Mouse (Mus musculus) forebrain, postnatal 0 days (tissue): ENCODE results near the gene Arhgap23. TPM values are rescaled to one million over a fixed set of nuclear protein-coding genes. Genes with fewer than 3 reads are reported as not detected.

Experiments
- ATAC-seq: fragments of 200-750 bp; cut with Nextera tagmentation; 2 replicates; pipeline ENCODE4 v1.8.0; 2017; ENCODE audit warnings: mild to moderate bottlenecking, moderate library complexity
- DNase-seq: peaks from one replicate; pipeline ENCODE4 v3.0.0-alpha.2; 2015
- H3K27ac ChIP-seq: fragments of 300-500 bp; sonication (generic); 2 replicates; pipeline ENCODE4 v1.5.1; 2014; ENCODE audit warnings: low read depth, mild to moderate bottlenecking, antibody characterized with exemption, low read length, moderate library complexity, mixed read lengths
- H3K27me3 ChIP-seq: fragments of 300-500 bp; sonication (generic); 2 replicates; pipeline ENCODE4 v1.6.1; 2014; ENCODE audit warnings: mild to moderate bottlenecking, low read length, mixed read lengths; ENCODE audit not compliant: insufficient read depth
- H3K36me3 ChIP-seq: fragments of 300-500 bp; sonication (generic); 2 replicates; pipeline ENCODE4 v1.6.1; 2014; ENCODE audit warnings: mild to moderate bottlenecking, moderate library complexity; ENCODE audit not compliant: insufficient read depth
- H3K4me1 ChIP-seq: fragments of 300-500 bp; sonication (generic); 2 replicates; pipeline ENCODE4 v1.6.1; 2014; ENCODE audit warnings: antibody characterized with exemption; ENCODE audit not compliant: insufficient read depth
- H3K4me2 ChIP-seq: fragments of 300-500 bp; sonication (generic); 2 replicates; pipeline ENCODE4 v1.6.1; 2014; ENCODE audit warnings: low read depth, mild to moderate bottlenecking, moderate library complexity
- H3K4me3 ChIP-seq: fragments of 300-500 bp; sonication (generic); 2 replicates; pipeline ENCODE4 v1.5.1; 2014; ENCODE audit warnings: low read depth, low read length, mixed read lengths
- H3K9ac ChIP-seq: fragments of 300-500 bp; sonication (generic); 2 replicates; pipeline ENCODE4 v1.6.1; 2014; ENCODE audit warnings: mild to moderate bottlenecking
- H3K9me3 ChIP-seq: fragments of 300-500 bp; sonication (generic); 2 replicates; pipeline ENCODE4 v1.6.1; 2016; ENCODE audit warnings: low read length
- CTCF ChIP-seq: sonication (generic); IDR thresholded peaks from 2 replicates; pipeline ENCODE4 v1.5.1; 2016; ENCODE audit warnings: antibody characterized with exemption, control low read depth, low read depth
- WGBS: fragments of 180-500 bp; shearing (Covaris S2); extraction: QIAGEN DNeasy Blood & Tissue Kit; methylation state at CpG from one replicate; pipeline ENCODE4 v1.1.7; 2014; 5-methylcytosine and 5-hydroxymethylcytosine counted together
- polyA plus RNA-seq: library from polyadenylated mRNA; unstranded; fragments of >200 nt; fragmentation: Nextera tagmentation; extraction: Ambion mirVana; gene quantifications from 2 replicates; pipeline ENCODE4 v1.2.1, GENCODE M21; 2015
- total RNA-seq: library from RNA; depleted of rRNA; stranded (reverse); fragments of >200 nt; gene quantifications from 2 replicates; pipeline ENCODE4 v1.2.3, GENCODE M21; 2014

Arhgap23 gene
- total and polyA plus RNA-seq, 2 experiments from 2014 or later, result 10.2 to 52.9 TPM

GRCm38 (mm10) chr11:97521741-97522474 is 106.6 kb downstream of the Arhgap23 start:
- Histone ChIP-seq H3K27me3 (no peaks in the 10 kb centered on the region), H3K4me2 (no peak overlapping the region), H3K9me3 (no peaks in the 10 kb centered on the region), H3K36me3 (peaks cover 96% of the 10 kb centered on the region), H3K27ac (no peak overlapping the region), H3K4me1 (no peaks in the 10 kb centered on the region), H3K9ac (no peak overlapping the region), H3K4me3 (no peak overlapping the region)
- ATAC-seq, result no peak
- WGBS, result 85% methylated on average over 29 of the region's 29 CpGs
- no peak for TF ChIP-seq CTCF
- DNase-seq, result no peak

GRCm38 (mm10) chr11:97523107-97523506 is 107.8 kb downstream of the Arhgap23 start:
- ATAC-seq (no peak), DNase-seq (no peak)
- 92% methylated on average over 14 of the region's 14 CpGs for WGBS
- no peaks in the 10 kb centered on the region for H3K9me3 ChIP-seq
- H3K4me3 ChIP-seq, result no peak overlapping the region
- H3K27ac ChIP-seq, result no peak overlapping the region
- H3K36me3 ChIP-seq, result peaks cover 84% of the 10 kb centered on the region
- no peak overlapping the region for H3K9ac ChIP-seq
- no peak for TF ChIP-seq CTCF
- H3K27me3 ChIP-seq, result no peaks in the 10 kb centered on the region
- H3K4me1 ChIP-seq, result no peaks in the 10 kb centered on the region
- H3K4me2 ChIP-seq, result no peak overlapping the region

- TF ChIP-seq CTCF, result no peak
- H3K4me2 ChIP-seq, result no peak overlapping the region
- no peaks in the 10 kb centered on the region for H3K9me3 ChIP-seq
- H3K4me3 ChIP-seq, result no peak overlapping the region
- no peaks in the 10 kb centered on the region for H3K27me3 ChIP-seq
- H3K9ac ChIP-seq, result no peak overlapping the region
- 0% methylated on average over 1 of the region's 1 CpGs for WGBS
- ATAC-seq (peak; percentile 50), DNase-seq (no peak)
- no peaks in the 10 kb centered on the region for H3K4me1 ChIP-seq
- H3K27ac ChIP-seq, result 0 out of 2 replicates have a peak overlapping the region, but pooled peaks have one; percentile 21
- H3K36me3 ChIP-seq, result peaks cover 84% of the 10 kb centered on the region
Measured at GRCm38 (mm10) chr11:97523827-97524261, 108.5 kb downstream of the Arhgap23 start.

- 0 out of 2 replicates have a peak overlapping the region, but pooled peaks have one; percentile 21 for H3K27ac ChIP-seq
- H3K4me2 ChIP-seq, result no peak overlapping the region
- no peaks in the 10 kb centered on the region for H3K27me3 ChIP-seq
- no peak overlapping the region for H3K4me3 ChIP-seq
- peaks cover 83% of the 10 kb centered on the region for H3K36me3 ChIP-seq
- 62% methylated on average over 9 of the region's 9 CpGs for WGBS
- H3K9ac ChIP-seq, result no peak overlapping the region
- no peaks in the 10 kb centered on the region for H3K9me3 ChIP-seq
- DNase-seq (no peak), ATAC-seq (no peak)
- no peaks in the 10 kb centered on the region for H3K4me1 ChIP-seq
- no peak for TF ChIP-seq CTCF
Measured at GRCm38 (mm10) chr11:97524306-97524705, 109.0 kb downstream of the Arhgap23 start.

GRCm38 (mm10) chr11:97525313-97525712 is 110.0 kb downstream of the Arhgap23 start:
- Histone ChIP-seq H3K4me3 (no peak overlapping the region), H3K4me1 (no peaks in the 10 kb centered on the region), H3K9ac (no peak overlapping the region), H3K36me3 (peaks cover 81% of the 10 kb centered on the region), H3K27ac (no peak overlapping the region), H3K9me3 (no peaks in the 10 kb centered on the region), H3K27me3 (no peaks in the 10 kb centered on the region), H3K4me2 (no peak overlapping the region)
- TF ChIP-seq CTCF, result no peak
- ATAC-seq, result no peak
- WGBS, result 91% methylated on average over 6 of the region's 6 CpGs
- no peak for DNase-seq

- no peak for TF ChIP-seq CTCF
- Histone ChIP-seq H3K27me3 (no peaks in the 10 kb centered on the region), H3K4me3 (no peak overlapping the region), H3K36me3 (peaks cover 71% of the 10 kb centered on the region), H3K27ac (no peak overlapping the region), H3K9ac (no peak overlapping the region), H3K4me2 (no peak overlapping the region), H3K9me3 (no peaks in the 10 kb centered on the region), H3K4me1 (no peaks in the 10 kb centered on the region)
- ATAC-seq (no peak), DNase-seq (no peak)
- 75% methylated on average over 18 of the region's 18 CpGs for WGBS
Measured at GRCm38 (mm10) chr11:97528282-97528808, 113.0 kb downstream of the Arhgap23 start.

- Histone ChIP-seq H3K4me2 (no peak overlapping the region), H3K4me3 (no peak overlapping the region), H3K4me1 (no peaks in the 10 kb centered on the region), H3K27me3 (no peaks in the 10 kb centered on the region), H3K27ac (no peak overlapping the region), H3K9ac (no peak overlapping the region), H3K9me3 (no peaks in the 10 kb centered on the region), H3K36me3 (peaks cover 66% of the 10 kb centered on the region)
- 88% methylated on average over 6 of the region's 6 CpGs for WGBS
- TF ChIP-seq CTCF, result no peak
- no peak for ATAC-seq
- DNase-seq, result no peak
Measured at GRCm38 (mm10) chr11:97530069-97530468, 114.7 kb downstream of the Arhgap23 start.
